Mouse (Mus musculus): ENCODE measurements around the gene Aipl1. TPM values are rescaled to one million over a fixed set of nuclear protein-coding genes. Genes with fewer than 3 reads are reported as not detected.

The Aipl1 gene
- polyA plus RNA-seq (2015; fragmentation: Nextera tagmentation; extraction: Ambion mirVana): 0.05 and 0.11 TPM in 2 replicates

- H3K4me3 ChIP-seq (ENCODE audit: low read depth, low read length): no peak within 1 kb of the TSS
- no peak for TF ChIP-seq EP300 (IDR thresholded peaks at IDR 0.05; ENCODE audit: low read depth)
- DNase-seq: no peak
- H3K36me3 ChIP-seq (replicated peaks; ENCODE audit: insufficient read depth, low read length): no peaks in the 10 kb centered on the region
- H3K4me2 ChIP-seq (ENCODE audit: low read depth, low read length): no peak within 1 kb of the TSS
- H3K9me3 ChIP-seq (ENCODE audit: low read length): no peaks in the 10 kb centered on the region
- no peak within 1 kb of the TSS for H3K27ac ChIP-seq (ENCODE audit: low read depth)
- H3K4me1 ChIP-seq (ENCODE audit: insufficient read depth): peaks cover 7% of the 10 kb centered on the region
- no peak for ATAC-seq
- no peak within 1 kb of the TSS for H3K9ac ChIP-seq (replicated peaks)
- 67% methylated on average over 4 of the region's 4 CpGs for WGBS (ENCODE audit: insufficient replicate concordance)
- no peaks in the 10 kb centered on the region for H3K27me3 ChIP-seq (ENCODE audit: insufficient read depth, low read length)
Observed at GRCm38 (mm10) chr11:72037409-72037808, at the start of gene Aipl1. Aipl1 (minus strand) TSS chr11:72037509.

GRCm38 (mm10) chr11:72086251-72087046, 49.1 kb upstream of the Aipl1 start:
- no peak overlapping the region for H3K27ac ChIP-seq (ENCODE audit: low read depth)
- no peak overlapping the region for H3K4me3 ChIP-seq (ENCODE audit: low read depth, low read length)
- H3K4me1 ChIP-seq (ENCODE audit: insufficient read depth): no peaks in the 10 kb centered on the region
- H3K4me2 ChIP-seq (ENCODE audit: low read depth, low read length): no peak overlapping the region
- WGBS (ENCODE audit: insufficient replicate concordance): 44% methylated on average over 11 of the region's 11 CpGs
- no peaks in the 10 kb centered on the region for H3K9me3 ChIP-seq (ENCODE audit: low read length)
- ATAC-seq (no peak), DNase-seq (no peak)
- H3K36me3 ChIP-seq (replicated peaks; ENCODE audit: insufficient read depth, low read length): no peaks in the 10 kb centered on the region
- no peak for TF ChIP-seq CTCF (IDR thresholded peaks at IDR 0.05; ENCODE audit: low read depth)
- TF ChIP-seq EP300 (IDR thresholded peaks at IDR 0.05; ENCODE audit: low read depth): no peak
- H3K9ac ChIP-seq (replicated peaks): no peak overlapping the region
- no peaks in the 10 kb centered on the region for H3K27me3 ChIP-seq (ENCODE audit: insufficient read depth, low read length)

- H3K4me1 ChIP-seq (ENCODE audit: insufficient read depth): no peaks in the 10 kb centered on the region
- H3K27me3 ChIP-seq (ENCODE audit: insufficient read depth, low read length): no peaks in the 10 kb centered on the region
- no peak overlapping the region for H3K4me2 ChIP-seq (ENCODE audit: low read depth, low read length)
- no peak for TF ChIP-seq CTCF (IDR thresholded peaks at IDR 0.05; ENCODE audit: low read depth)
- no peak for TF ChIP-seq EP300 (IDR thresholded peaks at IDR 0.05; ENCODE audit: low read depth)
- H3K9me3 ChIP-seq (ENCODE audit: low read length): no peaks in the 10 kb centered on the region
- no peak overlapping the region for H3K4me3 ChIP-seq (ENCODE audit: low read depth, low read length)
- H3K9ac ChIP-seq (replicated peaks): no peak overlapping the region
- no peak for ATAC-seq
- 86% methylated on average over 15 of the region's 15 CpGs for WGBS (ENCODE audit: insufficient replicate concordance)
- H3K27ac ChIP-seq (ENCODE audit: low read depth): no peak overlapping the region
- no peak for DNase-seq
- no peaks in the 10 kb centered on the region for H3K36me3 ChIP-seq (replicated peaks; ENCODE audit: insufficient read depth, low read length)
Observed at GRCm38 (mm10) chr11:72084337-72084736, 47.0 kb upstream of the Aipl1 start.

GRCm38 (mm10) chr11:72082601-72083000, 45.3 kb upstream of the Aipl1 start:
- no peak overlapping the region for H3K4me2 ChIP-seq (ENCODE audit: low read depth, low read length)
- no peak overlapping the region for H3K4me3 ChIP-seq (ENCODE audit: low read depth, low read length)
- H3K9me3 ChIP-seq (ENCODE audit: low read length): no peaks in the 10 kb centered on the region
- no peaks in the 10 kb centered on the region for H3K36me3 ChIP-seq (replicated peaks; ENCODE audit: insufficient read depth, low read length)
- ATAC-seq: 0 out of 2 replicates have a peak, but pooled peaks have one; percentile 31
- H3K27ac ChIP-seq (ENCODE audit: low read depth): no peak overlapping the region
- no peak for DNase-seq
- TF ChIP-seq EP300 (IDR thresholded peaks at IDR 0.05; ENCODE audit: low read depth) (no peak), CTCF (IDR thresholded peaks at IDR 0.05; ENCODE audit: low read depth) (no peak)
- no peaks in the 10 kb centered on the region for H3K4me1 ChIP-seq (ENCODE audit: insufficient read depth)
- no peaks in the 10 kb centered on the region for H3K27me3 ChIP-seq (ENCODE audit: insufficient read depth, low read length)
- H3K9ac ChIP-seq (replicated peaks): no peak overlapping the region
- WGBS (ENCODE audit: insufficient replicate concordance): 77% methylated on average over 4 of the region's 4 CpGs

GRCm38 (mm10) chr11:72080461-72080860, 43.2 kb upstream of the Aipl1 start:
- no peak for TF ChIP-seq EP300 (IDR thresholded peaks at IDR 0.05; ENCODE audit: low read depth)
- no peak for TF ChIP-seq CTCF (IDR thresholded peaks at IDR 0.05; ENCODE audit: low read depth)
- Histone ChIP-seq H3K9me3 (ENCODE audit: low read length) (no peaks in the 10 kb centered on the region), H3K9ac (replicated peaks) (no peak overlapping the region), H3K4me2 (ENCODE audit: low read depth, low read length) (no peak overlapping the region), H3K36me3 (replicated peaks; ENCODE audit: insufficient read depth, low read length) (no peaks in the 10 kb centered on the region), H3K27me3 (ENCODE audit: insufficient read depth, low read length) (no peaks in the 10 kb centered on the region), H3K27ac (ENCODE audit: low read depth) (no peak overlapping the region), H3K4me3 (ENCODE audit: low read depth, low read length) (no peak overlapping the region), H3K4me1 (ENCODE audit: insufficient read depth) (no peaks in the 10 kb centered on the region)
- ATAC-seq (no peak), DNase-seq (no peak)
- 78% methylated on average over 6 of the region's 6 CpGs for WGBS (ENCODE audit: insufficient replicate concordance)

- no peak overlapping the region for H3K9ac ChIP-seq (replicated peaks)
- DNase-seq: no peak
Observed at GRCm38 (mm10) chr11:72078647-72079046, 41.3 kb upstream of the Aipl1 start.

More at GRCm38 (mm10) chr11:72078647-72079046, 41.3 kb upstream of the Aipl1 start:
- no peaks in the 10 kb centered on the region for H3K36me3 ChIP-seq (replicated peaks; ENCODE audit: insufficient read depth, low read length)
- WGBS (ENCODE audit: insufficient replicate concordance): 55% methylated on average over 4 of the region's 4 CpGs
- no peaks in the 10 kb centered on the region for H3K27me3 ChIP-seq (ENCODE audit: insufficient read depth, low read length)
- H3K27ac ChIP-seq (ENCODE audit: low read depth): no peak overlapping the region
- no peaks in the 10 kb centered on the region for H3K9me3 ChIP-seq (ENCODE audit: low read length)
- H3K4me2 ChIP-seq (ENCODE audit: low read depth, low read length): no peak overlapping the region
- H3K4me3 ChIP-seq (ENCODE audit: low read depth, low read length): no peak overlapping the region
- TF ChIP-seq CTCF (IDR thresholded peaks at IDR 0.05; ENCODE audit: low read depth) (no peak), EP300 (IDR thresholded peaks at IDR 0.05; ENCODE audit: low read depth) (no peak)
- H3K4me1 ChIP-seq (ENCODE audit: insufficient read depth): no peaks in the 10 kb centered on the region
- ATAC-seq: no peak

Data from liver, postnatal 0 days (tissue).